Mouse (Mus musculus) MEL (cell line): Measurements from ENCODE around the gene Ptgir. TPM values are rescaled to one million over a fixed set of nuclear protein-coding genes. Genes with fewer than 3 reads are reported as not detected.
A peak's percentile ranks its signal among the peaks of the same experiment; 100 is the strongest.

Experiments
- DNase-seq: peaks from one replicate; pipeline ENCODE4 v3.0.0; 2011; ENCODE audit warnings: low read depth, low spot score
- H3K27ac ChIP-seq: 2 replicates; pipeline ENCODE4 v1.5.1; 2012; ENCODE audit warnings: low read depth, mild to moderate bottlenecking, control low read depth, low read length, moderate library complexity; ENCODE audit not compliant: control insufficient read depth
- H3K27me3 ChIP-seq, 2 experiments: fragments of 150-350 bp in 1 of 2; sonication (generic) in 1 of 2; 2 replicates each; pipeline ENCODE4 v1.6.1; 2012; ENCODE audit warnings: low read length in 2 of 2, mild to moderate bottlenecking in 2 of 2, improper control_type of control experiment in 1 of 2, moderate library complexity in 1 of 2; ENCODE audit not compliant: insufficient read depth in 2 of 2, control insufficient read depth in 1 of 2
- H3K36me3 ChIP-seq, 2 experiments: 2 replicates each; pipeline ENCODE4 v1.6.1; 2012 to 2014; ENCODE audit warnings: low read length in 2 of 2, improper control_type of control experiment in 1 of 2, inconsistent platforms in 1 of 2, mild to moderate bottlenecking in 1 of 2; ENCODE audit not compliant: insufficient read depth in 2 of 2, control insufficient read depth in 1 of 2
- H3K4me1 ChIP-seq, 2 experiments: fragments of 150-350 bp in 1 of 2; sonication (generic) in 1 of 2; 2 replicates each; pipeline ENCODE4 v1.6.1; 2012; ENCODE audit warnings: low read length in 2 of 2, improper control_type of control experiment in 1 of 2, mild to moderate bottlenecking in 1 of 2; ENCODE audit not compliant: insufficient read depth in 2 of 2, control insufficient read depth in 1 of 2
- H3K4me3 ChIP-seq, 2 experiments: fragments of 150-350 bp in 1 of 2; sonication (generic) in 1 of 2; 2 replicates each; pipeline ENCODE4 v1.5.1; 2012; ENCODE audit warnings: low read depth in 2 of 2, low read length in 2 of 2, mild to moderate bottlenecking in 2 of 2, moderate library complexity in 2 of 2, control low read depth in 1 of 2, improper control_type of control experiment in 1 of 2; ENCODE audit not compliant: control insufficient read depth in 1 of 2, insufficient read depth in 1 of 2
- H3K79me2 ChIP-seq: 2 replicates; pipeline ENCODE4 v1.6.1; 2012; ENCODE audit warnings: mild to moderate bottlenecking, low read length, moderate library complexity; ENCODE audit not compliant: control insufficient read depth, poor library complexity, insufficient read depth
- H3K9ac ChIP-seq: 2 replicates; pipeline ENCODE4 v1.6.1; 2012; ENCODE audit warnings: low read depth, mild to moderate bottlenecking, control low read depth, low read length, moderate library complexity; ENCODE audit not compliant: control insufficient read depth, poor library complexity, severe bottlenecking
- H3K9me3 ChIP-seq: fragments of 150-350 bp; sonication (generic); replicated peaks from 2 replicates; pipeline ENCODE4 v1.6.1; 2012; ENCODE audit warnings: mild to moderate bottlenecking, low read length, improper control_type of control experiment, moderate library complexity; ENCODE audit not compliant: insufficient read depth
- CHD1 ChIP-seq: IDR thresholded peaks from 2 replicates; pipeline ENCODE4 v1.6.1; 2012; ENCODE audit warnings: low read depth, mild to moderate bottlenecking, inconsistent platforms, low read length, improper control_type of control experiment
- EP300 ChIP-seq, 2 experiments: IDR thresholded peaks; 2 replicates each; pipeline ENCODE4 v1.6.1; 2011; ENCODE audit warnings: improper control_type of control experiment in 2 of 2, low read length in 2 of 2, low read depth in 1 of 2, mild to moderate bottlenecking in 1 of 2
- ETS1 ChIP-seq: IDR thresholded peaks from 2 replicates; pipeline ENCODE4 v1.6.1; 2012; ENCODE audit warnings: low read depth, mild to moderate bottlenecking, inconsistent platforms, low read length, improper control_type of control experiment, moderate library complexity
- HCFC1 ChIP-seq: IDR thresholded peaks from 2 replicates; pipeline ENCODE4 v1.6.1; 2012; ENCODE audit warnings: low read depth, mild to moderate bottlenecking, inconsistent platforms, low read length, improper control_type of control experiment, moderate library complexity
- MAX ChIP-seq: IDR thresholded peaks from 2 replicates; pipeline ENCODE4 v1.6.1; 2011; ENCODE audit warnings: low read length, improper control_type of control experiment
- MAZ ChIP-seq: IDR thresholded peaks from 2 replicates; pipeline ENCODE4 v1.6.1; 2012; ENCODE audit warnings: low read depth, mild to moderate bottlenecking, inconsistent platforms, low read length, improper control_type of control experiment
- MYB ChIP-seq: IDR thresholded peaks from 2 replicates; pipeline ENCODE4 v1.6.1; 2011; ENCODE audit warnings: mild to moderate bottlenecking, low read depth, low read length, improper control_type of control experiment
- MYC ChIP-seq: IDR thresholded peaks from 2 replicates; pipeline ENCODE4 v1.6.1; 2011; ENCODE audit warnings: low read depth, mild to moderate bottlenecking, low read length, improper control_type of control experiment, moderate library complexity
- POLR2A ChIP-seq, 2 experiments: IDR thresholded peaks; 2 replicates each; pipeline ENCODE4 v1.6.1; 2011 to 2012; ENCODE audit warnings: low read length in 2 of 2, mild to moderate bottlenecking in 2 of 2, control low read depth in 1 of 2, improper control_type of control experiment in 1 of 2, low read depth in 1 of 2, moderate library complexity in 1 of 2; ENCODE audit not compliant: control insufficient read depth in 1 of 2, insufficient read depth in 1 of 2, poor library complexity in 1 of 2
- SIN3A ChIP-seq: IDR thresholded peaks from 2 replicates; pipeline ENCODE4 v1.6.1; 2012; ENCODE audit warnings: low read length, improper control_type of control experiment, inconsistent platforms
- SMC3 ChIP-seq: IDR thresholded peaks from 2 replicates; pipeline ENCODE4 v1.6.1; 2011; ENCODE audit warnings: low read depth, low read length, improper control_type of control experiment
- USF1 ChIP-seq: IDR thresholded peaks from 2 replicates; pipeline ENCODE4 v1.6.1; 2014; ENCODE audit warnings: low read depth, mild to moderate bottlenecking, inconsistent platforms, low read length, improper control_type of control experiment, moderate library complexity
- USF2 ChIP-seq, 2 experiments: IDR thresholded peaks; 2 replicates each; pipeline ENCODE4 v1.6.1; 2011 to 2012; ENCODE audit warnings: improper control_type of control experiment in 2 of 2, low read length in 2 of 2, borderline replicate concordance in 1 of 2, inconsistent platforms in 1 of 2, low read depth in 1 of 2, mild to moderate bottlenecking in 1 of 2; ENCODE audit not compliant: insufficient read depth in 1 of 2
- polyA plus RNA-seq, 2 experiments: library from polyadenylated mRNA; stranded (reverse) in 1 of 2; unstranded in 1 of 2; fragments of >175 nt in 1 of 2; fragments of >200 nt in 1 of 2; gene quantifications; 2 replicates each; pipeline versions ENCODE4 v1.2.1 to v1.2.4; 2012; ENCODE audit warnings: low replicate concordance in 2 of 2, low read depth in 1 of 2; ENCODE audit not compliant: insufficient read length in 2 of 2, insufficient read depth in 1 of 2, missing spikeins in 1 of 2
- total RNA-seq: library from RNA; depleted of rRNA; stranded (reverse); fragments of 300-350 nt; gene quantifications from 2 replicates; pipeline ENCODE4 v1.2.3, GENCODE M21; 2012

Ptgir gene
- total and polyA plus RNA-seq, 3 experiments: 22.8 to 23.7 TPM; not detected in 1

GRCm38 (mm10) chr7:16921881-16922335, 15.6 kb downstream of the Ptgir start:
- peaks cover 0 to 13% of the 10 kb centered on the region in 2 experiments; a peak in 3 of 4 replicates for H3K4me1 ChIP-seq
- peaks cover 0 to 13% of the 10 kb centered on the region in 2 experiments; a peak in 2 of 4 replicates for H3K36me3 ChIP-seq
- no peak overlapping the region for H3K4me3 ChIP-seq
- H3K27me3 ChIP-seq: no peaks in the 10 kb centered on the region
- peak overlapping the region; percentile 14 for H3K9ac ChIP-seq
- H3K9me3 ChIP-seq: no peaks in the 10 kb centered on the region
- no peak overlapping the region for H3K27ac ChIP-seq
- DNase-seq: no peak
- no peak for TF ChIP-seq MAX
- TF ChIP-seq MYC: no peak
- no peak for TF ChIP-seq POLR2A (IDR thresholded peaks at IDR 0.05; ENCODE audit: control insufficient read depth in 1 of 2, insufficient read depth in 1 of 2, low read depth in 1 of 2, low read length in 2 of 2, poor library complexity in 1 of 2)
- no peak for TF ChIP-seq EP300 (IDR thresholded peaks at IDR 0.05; ENCODE audit: low read depth in 1 of 2, low read length in 2 of 2)
- no peak for TF ChIP-seq USF2 (IDR thresholded peaks at IDR 0.05; ENCODE audit: borderline replicate concordance in 1 of 2, insufficient read depth in 1 of 2, low read depth in 1 of 2, low read length in 2 of 2)
- TF ChIP-seq SMC3: no peak
- no peak for TF ChIP-seq CHD1
- TF ChIP-seq HCFC1: no peak
- TF ChIP-seq MAZ: no peak
- no peak for TF ChIP-seq MYB
- no peak for TF ChIP-seq USF1
- H3K79me2 ChIP-seq: peaks cover 43% of the 10 kb centered on the region

- DNase-seq: peak; percentile 60
- H3K79me2 ChIP-seq: peaks cover 43% of the 10 kb centered on the region
- peak overlapping the region; percentile 84 to 96 for H3K4me3 ChIP-seq
- no peaks in the 10 kb centered on the region for H3K27me3 ChIP-seq
- no peaks in the 10 kb centered on the region for H3K9me3 ChIP-seq
- no peak for TF ChIP-seq SIN3A
- TF ChIP-seq POLR2A (IDR thresholded peaks at IDR 0.05; ENCODE audit: control insufficient read depth in 1 of 2, insufficient read depth in 1 of 2, low read depth in 1 of 2, low read length in 2 of 2, poor library complexity in 1 of 2): peak in 1 of 2 experiments; percentile 14; a peak in 2 of 4 replicates
- no peak for TF ChIP-seq ETS1
- H3K27ac ChIP-seq: no peak overlapping the region
- peaks cover 0 to 13% of the 10 kb centered on the region in 2 experiments; a peak in 2 of 4 replicates for H3K36me3 ChIP-seq
- H3K9ac ChIP-seq: peak overlapping the region; percentile 95
- H3K4me1 ChIP-seq: peaks cover 0 to 13% of the 10 kb centered on the region in 2 experiments; a peak in 3 of 4 replicates
These were observed 16.2 kb downstream of the Ptgir start for GRCm38 (mm10) chr7:16922360-16922973.
